Mouse (Mus musculus) forebrain, embryonic 10.5 days (tissue): Measurements from ENCODE around the gene Eif4h. TPM values are rescaled to one million over a fixed set of nuclear protein-coding genes. Genes with fewer than 3 reads are reported as not detected.
A peak's percentile ranks its signal among the peaks of the same experiment; 100 is the strongest.

ENCODE experiments used
- DNase-seq: peaks from one replicate; pipeline ENCODE4 v3.0.0-alpha.2; 2017; ENCODE audit warnings: low spot score; ENCODE audit errors: extremely low spot score
- H3K27ac ChIP-seq: fragments of 300-500 bp; sonication (generic); 2 replicates; pipeline ENCODE4 v1.5.1; 2016; ENCODE audit warnings: mild to moderate bottlenecking
- H3K27me3 ChIP-seq: fragments of 300-500 bp; sonication (generic); 2 replicates; pipeline ENCODE4 v1.6.1; 2016; ENCODE audit warnings: mild to moderate bottlenecking; ENCODE audit not compliant: poor library complexity, severe bottlenecking
- H3K36me3 ChIP-seq: fragments of 300-500 bp; sonication (generic); replicated peaks from 2 replicates; pipeline ENCODE4 v1.6.1; 2016; ENCODE audit warnings: mild to moderate bottlenecking, moderate library complexity
- H3K4me1 ChIP-seq: fragments of 300-500 bp; sonication (generic); 2 replicates; pipeline ENCODE4 v1.6.1; 2016
- H3K4me3 ChIP-seq: fragments of 300-500 bp; sonication (generic); 2 replicates; pipeline ENCODE4 v1.5.1; 2016; ENCODE audit warnings: mild to moderate bottlenecking, moderate library complexity
- H3K9me3 ChIP-seq: fragments of 300-500 bp; sonication (generic); 2 replicates; pipeline ENCODE4 v1.6.1; 2016; ENCODE audit warnings: mild to moderate bottlenecking, moderate library complexity
- WGBS: fragments of 180-500 bp; shearing (Covaris S2); methylation state at CpG from one replicate; pipeline ENCODE4 v1.1.7; 2016; 5-methylcytosine and 5-hydroxymethylcytosine counted together
- polyA plus RNA-seq: library from polyadenylated mRNA; unstranded; fragments of >200 nt; fragmentation: Nextera tagmentation; extraction: Ambion mirVana; gene quantifications from 2 replicates; pipeline ENCODE4 v1.2.1, GENCODE M21; 2016

The Eif4h gene
- polyA plus RNA-seq, 1 experiment from 2014 or later: 571 TPM

GRCm38 (mm10) chr5:134644121-134644520 is 4.8 kb upstream of the Eif4h start:
- WGBS: 79% methylated on average over 1 of the region's 1 CpGs
- no peaks in the 10 kb centered on the region for H3K27me3 ChIP-seq
- no peak for DNase-seq

GRCm38 (mm10) chr5:134640371-134640770 is 1.1 kb upstream of the Eif4h start:
- H3K4me3 ChIP-seq: no peak overlapping the region
- 91% methylated on average over 3 of the region's 3 CpGs for whole genome bisulfite sequencing
- DNase-seq: no peak
- H3K27me3 ChIP-seq: no peaks in the 10 kb centered on the region
- H3K27ac ChIP-seq: no peak overlapping the region
- H3K36me3 ChIP-seq: peaks cover 22% of the 10 kb centered on the region
- no peaks in the 10 kb centered on the region for H3K9me3 ChIP-seq
- H3K4me1 ChIP-seq: peaks cover 18% of the 10 kb centered on the region

More at GRCm38 (mm10) chr5:134644121-134644520, 4.8 kb upstream of the Eif4h start:
- Histone ChIP-seq H3K4me1 (peaks cover 9% of the 10 kb centered on the region), H3K27ac (no peak overlapping the region), H3K9me3 (no peaks in the 10 kb centered on the region), H3K4me3 (no peak overlapping the region), H3K36me3 (no peaks in the 10 kb centered on the region)

GRCm38 (mm10) chr5:134638461-134639268 is 625 bp downstream of the Eif4h start:
- peak overlapping the region; percentile 99 for H3K4me3 ChIP-seq
- peaks cover 39% of the 10 kb centered on the region for H3K36me3 ChIP-seq
- H3K27me3 ChIP-seq: no peaks in the 10 kb centered on the region
- DNase-seq: no peak
- H3K9me3 ChIP-seq: no peaks in the 10 kb centered on the region
- H3K27ac ChIP-seq: peak overlapping the region; percentile 99
- peaks cover 18% of the 10 kb centered on the region for H3K4me1 ChIP-seq
- under 1% methylated on average over 85 of the region's 85 CpGs for WGBS

- WGBS: 40% methylated on average over 5 of the region's 5 CpGs
- Histone ChIP-seq H3K36me3 (peaks cover 47% of the 10 kb centered on the region), H3K4me3 (peak overlapping the region; percentile 99), H3K27me3 (no peaks in the 10 kb centered on the region), H3K9me3 (no peaks in the 10 kb centered on the region), H3K4me1 (peaks cover 18% of the 10 kb centered on the region), H3K27ac (peak overlapping the region; percentile 99)
- DNase-seq: no peak
Measured at GRCm38 (mm10) chr5:134637820-134638367, 1.4 kb downstream of the Eif4h start.

GRCm38 (mm10) chr5:134632841-134633240 is 6.4 kb downstream of the Eif4h start:
- no peaks in the 10 kb centered on the region for H3K27me3 ChIP-seq
- H3K27ac ChIP-seq: no peak overlapping the region
- H3K9me3 ChIP-seq: no peaks in the 10 kb centered on the region
- no peak overlapping the region for H3K4me3 ChIP-seq
- DNase-seq: no peak
- H3K4me1 ChIP-seq: peaks cover 6% of the 10 kb centered on the region
- peaks cover 96% of the 10 kb centered on the region for H3K36me3 ChIP-seq
- 79% methylated on average over 2 of the region's 2 CpGs for WGBS

GRCm38 (mm10) chr5:134630835-134631234 is 8.5 kb downstream of the Eif4h start:
- Histone ChIP-seq H3K4me3 (no peak overlapping the region), H3K9me3 (no peaks in the 10 kb centered on the region), H3K36me3 (peaks cover 99% of the 10 kb centered on the region), H3K27ac (no peak overlapping the region), H3K27me3 (no peaks in the 10 kb centered on the region), H3K4me1 (no peaks in the 10 kb centered on the region)
- no peak for DNase-seq

GRCm38 (mm10) chr5:134629508-134629907 is 9.8 kb downstream of the Eif4h start:
- Histone ChIP-seq H3K27me3 (no peaks in the 10 kb centered on the region), H3K4me3 (no peak overlapping the region), H3K4me1 (no peaks in the 10 kb centered on the region), H3K36me3 (peaks cover 99% of the 10 kb centered on the region), H3K27ac (no peak overlapping the region), H3K9me3 (no peaks in the 10 kb centered on the region)
- WGBS: 89% methylated on average over 4 of the region's 4 CpGs
- DNase-seq: no peak

- H3K4me1 ChIP-seq: no peaks in the 10 kb centered on the region
- 95% methylated on average over 2 of the region's 2 CpGs for WGBS
- H3K27me3 ChIP-seq: no peaks in the 10 kb centered on the region
- DNase-seq: no peak
- no peak overlapping the region for H3K27ac ChIP-seq
- H3K36me3 ChIP-seq: peaks cover 100% of the 10 kb centered on the region
- H3K4me3 ChIP-seq: no peak overlapping the region
- H3K9me3 ChIP-seq: no peaks in the 10 kb centered on the region
Measured at GRCm38 (mm10) chr5:134622069-134622468, 17.2 kb downstream of the Eif4h start.

- no peaks in the 10 kb centered on the region for H3K9me3 ChIP-seq
- no peak overlapping the region for H3K27ac ChIP-seq
- no peak for DNase-seq
- H3K27me3 ChIP-seq: no peaks in the 10 kb centered on the region
- no peak overlapping the region for H3K4me3 ChIP-seq
- H3K4me1 ChIP-seq: no peaks in the 10 kb centered on the region
- 93% methylated on average over 16 of the region's 16 CpGs for WGBS
- peaks cover 100% of the 10 kb centered on the region for H3K36me3 ChIP-seq
Measured at GRCm38 (mm10) chr5:134621099-134621640, 18.1 kb downstream of the Eif4h start.

- H3K36me3 ChIP-seq: peaks cover 100% of the 10 kb centered on the region
- no peaks in the 10 kb centered on the region for H3K4me1 ChIP-seq
- no peak overlapping the region for H3K27ac ChIP-seq
- 97% methylated on average over 9 of the region's 9 CpGs for WGBS
- DNase-seq: no peak
- no peaks in the 10 kb centered on the region for H3K27me3 ChIP-seq
- H3K9me3 ChIP-seq: no peaks in the 10 kb centered on the region
- H3K4me3 ChIP-seq: no peak overlapping the region
Measured at GRCm38 (mm10) chr5:134620457-134620856, 18.8 kb downstream of the Eif4h start.

GRCm38 (mm10) chr5:134617071-134617470 is 22.2 kb downstream of the Eif4h start:
- peaks cover 2% of the 10 kb centered on the region; the same call in 1 of the 2 replicates for H3K4me1 ChIP-seq
- no peak overlapping the region for H3K27ac ChIP-seq
- H3K27me3 ChIP-seq: no peaks in the 10 kb centered on the region
- H3K9me3 ChIP-seq: no peaks in the 10 kb centered on the region
- WGBS: 57% methylated on average over 3 of the region's 3 CpGs
- H3K4me3 ChIP-seq: no peak overlapping the region
- peak; percentile 43 for DNase-seq
- peaks cover 80% of the 10 kb centered on the region for H3K36me3 ChIP-seq

GRCm38 (mm10) chr5:134615780-134616179 is 23.5 kb downstream of the Eif4h start:
- WGBS: 75% methylated on average over 4 of the region's 4 CpGs
- Histone ChIP-seq H3K27ac (no peak overlapping the region), H3K4me3 (no peak overlapping the region), H3K27me3 (no peaks in the 10 kb centered on the region), H3K9me3 (no peaks in the 10 kb centered on the region), H3K36me3 (peaks cover 68% of the 10 kb centered on the region), H3K4me1 (peaks cover 4% of the 10 kb centered on the region; the same call in 1 of the 2 replicates)
- no peak for DNase-seq

- WGBS: 89% methylated on average over 8 of the region's 8 CpGs
- Histone ChIP-seq H3K9me3 (no peaks in the 10 kb centered on the region), H3K4me1 (peaks cover 4% of the 10 kb centered on the region; the same call in 1 of the 2 replicates), H3K4me3 (no peak overlapping the region), H3K36me3 (peaks cover 64% of the 10 kb centered on the region), H3K27me3 (no peaks in the 10 kb centered on the region), H3K27ac (no peak overlapping the region)
- no peak for DNase-seq
Measured at GRCm38 (mm10) chr5:134615380-134615779, 23.9 kb downstream of the Eif4h start.
